Mouse (Mus musculus) kidney, postnatal 36 days (tissue): ENCODE results near the gene Aqp3.

ENCODE experiments used
- DNase-seq, 2 experiments: peaks; one replicate each; pipeline ENCODE4 v3.0.0; 2021 to 2022; ENCODE audit warnings: mixed read lengths in 2 of 2

The Aqp3 gene

DNA sequence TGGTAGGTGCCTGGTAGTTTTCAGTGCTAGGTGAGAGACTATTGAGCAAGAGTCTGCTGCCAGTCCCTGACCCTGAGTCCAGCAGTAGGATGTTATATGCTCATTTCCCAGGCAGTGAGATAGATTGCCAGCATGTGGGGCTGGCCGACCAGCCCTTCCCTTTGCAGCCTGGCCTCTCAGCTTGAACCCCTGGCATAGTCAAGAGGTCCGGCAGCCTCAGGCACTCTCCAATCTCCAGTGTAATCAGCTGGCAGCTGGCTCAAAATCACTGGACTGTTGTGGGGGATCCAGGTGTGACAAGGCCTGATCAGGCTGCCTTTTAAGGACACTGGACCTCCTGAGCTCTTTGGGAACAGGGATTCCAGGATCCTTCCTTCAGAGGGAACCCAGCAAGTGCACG lies 34.6 kb downstream of the Aqp3 start:
- DNase-seq, result peak in 1 of 2 experiments; percentile 28

DNA sequence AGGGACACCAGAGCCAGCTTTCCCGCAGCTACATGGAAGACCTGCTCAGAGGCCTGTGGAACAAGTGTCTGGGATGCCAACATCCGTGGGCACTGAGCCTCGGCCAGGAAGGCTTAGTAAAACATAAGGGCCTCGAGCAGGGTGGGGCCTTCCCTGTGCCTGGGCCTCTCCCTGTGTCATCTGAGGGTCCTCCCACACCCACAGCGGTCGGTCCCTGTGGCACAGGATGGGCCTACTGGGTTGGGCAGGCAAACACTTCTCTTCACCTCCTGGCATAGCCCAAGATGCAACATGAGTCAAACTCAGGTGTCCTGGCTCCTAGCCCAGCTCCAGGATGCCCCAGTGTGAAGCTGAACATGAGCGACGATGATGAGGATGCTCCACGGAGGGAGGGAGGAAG lies 40.6 kb downstream of the Aqp3 start:
- no peak for DNase-seq

DNA sequence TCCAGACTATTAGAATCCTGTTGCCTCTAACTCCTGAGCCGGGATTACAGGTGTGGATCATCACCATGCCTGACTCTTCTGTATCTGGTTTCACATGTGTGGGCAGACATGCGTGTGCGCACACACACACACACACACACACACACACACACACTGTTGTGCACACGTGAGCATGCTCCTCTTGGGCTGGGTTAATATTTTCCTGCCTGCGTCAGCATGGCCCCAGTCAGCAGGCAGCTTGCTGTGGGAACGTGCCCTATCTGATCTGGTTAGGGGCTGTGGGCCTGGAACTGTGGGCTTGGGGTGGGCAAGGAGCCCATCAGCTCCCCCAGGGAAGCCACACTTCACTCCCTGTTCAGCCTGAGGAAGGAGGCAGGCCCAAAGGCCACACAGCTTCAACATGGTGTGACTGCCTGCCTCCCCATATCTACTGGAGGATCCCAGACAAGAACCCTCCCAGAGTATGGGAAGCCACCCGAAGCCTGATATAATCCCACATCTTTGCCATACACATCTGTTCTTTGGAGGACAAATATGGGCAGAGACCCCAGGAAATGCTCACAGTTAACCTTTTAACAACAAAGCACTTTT lies 41.1 kb downstream of the Aqp3 start:
- DNase-seq, result peak; percentile 60 to 69

DNA sequence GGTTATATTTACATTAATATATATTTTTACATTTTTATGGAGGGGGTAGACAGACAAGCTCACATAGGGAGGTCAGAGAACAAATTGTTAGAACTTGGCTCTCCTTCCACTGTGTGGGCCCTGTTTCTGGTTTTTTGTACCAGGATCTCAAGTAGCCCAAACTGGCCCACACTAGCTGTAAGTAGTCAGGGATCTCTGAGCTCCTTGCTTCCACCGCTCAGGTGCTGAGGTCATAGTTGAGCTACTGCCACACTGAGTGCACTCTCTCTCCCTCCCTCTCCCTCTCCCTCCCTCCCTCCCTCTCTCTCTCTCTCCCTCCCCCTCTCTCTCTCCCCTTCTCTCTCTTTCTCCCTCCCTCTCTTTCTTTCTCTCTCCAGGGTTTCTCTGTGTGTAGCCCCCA lies 41.7 kb downstream of the Aqp3 start:
- peak; percentile 54 to 70 for DNase-seq

DNA sequence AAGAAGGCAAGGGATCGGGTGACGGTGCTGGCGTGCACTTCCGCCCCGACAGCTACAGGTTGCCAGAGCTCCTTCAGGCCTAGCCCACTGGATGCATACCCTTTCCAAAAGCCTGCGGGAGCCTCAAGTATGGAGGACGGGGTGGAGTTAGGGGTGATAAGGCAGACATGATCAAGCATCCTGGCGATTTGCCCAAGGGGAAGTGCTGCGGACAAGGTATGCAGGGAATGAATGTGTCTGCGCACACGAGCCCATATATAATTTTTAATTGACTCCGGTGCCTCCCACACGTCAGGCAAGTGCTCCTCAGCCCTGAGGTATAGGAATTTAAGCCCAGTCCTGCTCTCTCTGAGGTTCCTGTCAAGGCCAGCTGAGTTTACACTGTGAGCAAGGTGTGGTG lies 42.9 kb downstream of the Aqp3 start:
- peak in 1 of 2 experiments; percentile 45 for DNase-seq

DNA sequence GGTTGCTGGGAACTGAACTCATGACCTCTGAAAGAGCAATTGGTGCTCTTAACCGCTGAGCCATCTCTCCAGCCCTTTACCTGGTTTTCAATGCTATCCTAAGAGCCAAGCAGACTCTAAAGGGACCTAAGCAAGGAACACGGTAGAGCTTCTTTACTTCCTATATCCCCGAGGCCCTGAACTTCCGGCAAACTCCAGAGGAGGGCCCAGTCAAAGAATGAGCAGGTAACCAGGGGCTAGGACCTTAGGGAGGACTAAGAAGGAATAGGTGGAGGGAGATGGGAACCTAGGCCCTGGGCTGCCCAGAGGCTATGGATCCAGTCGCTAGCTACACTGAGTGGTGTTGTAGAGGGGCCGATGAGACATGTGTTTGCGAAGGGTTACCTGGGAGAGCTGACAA lies 46.2 kb downstream of the Aqp3 start:
- no peak for DNase-seq

DNA sequence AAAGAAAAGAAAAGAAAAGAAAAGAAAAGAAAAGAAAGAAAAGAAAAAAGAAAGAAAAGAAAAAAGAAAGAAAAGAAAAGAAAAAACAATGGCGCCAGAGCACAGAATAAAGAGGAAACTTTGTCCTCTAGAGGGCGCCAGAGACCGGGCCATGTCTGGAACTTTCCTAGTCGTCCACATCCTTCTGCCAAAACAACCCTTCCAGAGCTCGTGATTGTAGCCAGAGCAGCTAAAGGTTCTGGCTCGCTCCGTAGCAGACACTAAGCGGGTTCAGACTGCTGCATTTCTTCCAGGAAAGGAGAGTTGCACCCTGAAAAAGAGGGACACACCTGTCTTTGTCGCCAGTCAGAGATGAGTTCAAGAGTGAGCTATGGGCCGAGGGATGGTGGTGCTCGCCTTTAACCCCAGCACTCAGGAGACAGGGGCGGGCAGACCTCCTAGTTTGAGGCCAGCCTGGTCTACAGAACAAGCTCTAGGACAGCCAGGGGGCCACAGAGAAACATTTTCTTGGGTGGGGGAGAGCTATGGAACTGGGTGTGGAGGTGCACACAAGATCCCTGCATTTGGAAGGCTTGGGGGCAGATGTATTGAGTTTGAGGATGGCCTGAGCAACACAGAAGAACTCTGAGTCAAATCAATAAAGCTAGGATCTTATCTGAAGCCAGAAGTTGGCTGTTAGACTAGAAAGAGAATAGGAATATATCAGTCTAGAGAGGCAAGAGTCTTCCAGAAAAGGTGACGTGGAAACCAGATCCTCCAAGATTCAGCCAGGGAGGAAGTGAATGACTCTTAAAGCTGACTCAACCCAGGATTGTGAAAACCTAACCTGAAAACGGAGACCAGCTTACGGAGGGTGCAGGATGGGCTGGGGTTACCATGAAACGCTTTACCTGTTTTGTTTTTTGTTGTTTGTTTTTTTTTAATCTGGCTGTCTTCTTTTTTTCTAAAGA lies 47.0 kb downstream of the Aqp3 start:
- DNase-seq, result peak; percentile 86 to 94

DNA sequence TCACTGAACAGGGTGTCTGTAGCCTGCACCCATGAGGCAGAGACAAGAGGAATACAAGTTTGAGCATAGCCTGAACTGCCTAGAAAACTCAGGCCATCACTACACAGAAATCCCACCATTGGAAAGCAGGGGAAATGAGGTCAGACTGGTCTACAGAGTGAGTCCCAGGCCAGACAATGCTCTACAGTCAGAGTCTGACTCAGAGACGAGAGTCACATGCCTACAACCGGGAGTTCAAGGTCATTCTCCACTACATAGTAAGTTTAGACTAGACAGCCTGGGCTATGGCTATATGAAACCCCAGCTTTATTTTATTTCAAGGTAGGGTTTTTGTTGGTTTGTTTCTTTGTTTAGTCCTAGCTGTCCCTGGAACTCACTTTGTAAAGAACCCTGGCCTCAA lies 49.1 kb downstream of the Aqp3 start:
- no peak for DNase-seq

DNA sequence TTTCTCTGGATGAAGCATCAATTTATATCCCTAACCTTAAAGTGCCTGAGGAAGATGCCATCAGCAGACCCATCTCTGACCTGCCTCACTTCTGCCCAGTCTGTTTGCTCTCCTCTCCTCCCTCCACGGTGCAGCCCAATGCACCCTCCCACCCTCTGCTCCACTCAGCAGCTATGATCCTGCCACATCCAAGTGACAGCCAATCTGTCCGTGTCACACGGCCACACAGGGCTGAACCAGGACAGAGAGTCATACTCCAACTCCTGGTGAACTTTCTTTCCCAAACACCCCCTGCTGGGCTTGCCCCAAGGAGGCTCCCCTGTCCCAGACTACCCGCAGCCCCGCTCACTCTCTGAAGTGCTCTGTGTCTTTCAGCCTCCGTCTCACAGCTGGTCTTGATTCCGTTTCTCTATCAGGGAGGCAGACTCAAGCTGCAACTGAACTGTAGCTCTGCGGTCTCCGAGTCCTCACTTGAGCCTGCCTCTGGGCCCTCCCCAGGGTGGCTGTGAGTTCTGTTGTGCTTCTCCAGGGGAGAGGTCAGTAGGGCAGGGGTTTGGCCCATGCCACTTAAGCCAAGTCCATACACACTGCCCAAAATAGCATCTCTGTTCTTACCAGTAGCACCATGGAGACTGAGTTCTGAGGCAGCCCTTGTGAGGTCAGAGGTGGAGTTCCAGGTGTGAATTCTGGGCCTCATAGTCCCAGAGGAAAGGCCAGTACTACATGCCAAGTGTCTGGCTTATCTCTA lies 50.3 kb downstream of the Aqp3 start, which contains the start of gene Aqp7:
Aqp7 (minus strand) TSS at position 616 of the 748 bp plus-strand sequence.
- peak in 1 of 2 experiments; percentile 24 for DNase-seq

DNA sequence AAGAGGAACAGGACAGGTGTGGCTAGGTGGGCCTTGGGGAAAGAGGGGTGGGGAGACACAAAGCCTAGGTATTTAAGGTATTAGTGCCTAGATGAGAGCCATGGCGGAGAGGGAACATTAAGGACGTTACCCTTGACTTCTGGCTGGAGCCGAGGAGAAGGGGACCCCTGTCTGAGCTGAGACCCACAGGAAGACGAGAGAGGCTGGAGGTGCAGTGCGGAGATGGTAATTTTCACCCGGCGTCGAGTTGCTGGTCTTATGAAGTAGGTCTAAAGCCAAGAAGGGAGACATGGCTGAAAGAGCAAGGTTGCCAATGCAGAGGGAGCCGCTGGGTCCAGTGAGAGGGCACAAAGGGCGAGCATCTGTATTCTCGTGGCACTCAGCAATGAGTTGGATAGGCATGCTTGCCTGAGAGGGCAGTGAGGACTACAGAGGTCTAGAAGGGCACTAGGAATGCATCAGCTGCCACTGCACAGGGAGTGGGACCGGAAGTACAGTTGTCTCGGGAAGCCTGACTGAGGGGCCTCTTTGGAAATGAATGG lies 51.7 kb downstream of the Aqp3 start:
- peak; percentile 63 to 66 for DNase-seq

DNA sequence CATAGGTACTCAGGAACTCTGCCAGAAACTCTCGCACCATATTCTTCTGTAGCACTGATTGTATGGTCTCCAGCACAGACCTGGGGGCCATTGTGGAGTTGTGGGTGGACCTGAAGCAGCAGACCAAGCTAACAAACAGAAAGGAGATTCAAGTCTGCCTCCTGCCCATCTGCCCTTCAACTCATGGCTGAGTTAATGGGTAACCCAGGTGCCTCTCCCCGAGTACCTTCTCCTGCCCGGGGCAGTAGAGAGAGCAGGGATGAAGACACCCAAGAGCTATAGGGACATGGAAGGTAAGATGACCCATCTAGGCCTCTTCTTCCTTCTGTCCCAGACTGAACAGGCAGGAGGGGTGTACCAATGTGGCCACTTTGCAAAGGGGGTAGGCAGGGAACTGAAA lies 52.7 kb downstream of the Aqp3 start:
- peak; percentile 72 to 84 for DNase-seq

DNA sequence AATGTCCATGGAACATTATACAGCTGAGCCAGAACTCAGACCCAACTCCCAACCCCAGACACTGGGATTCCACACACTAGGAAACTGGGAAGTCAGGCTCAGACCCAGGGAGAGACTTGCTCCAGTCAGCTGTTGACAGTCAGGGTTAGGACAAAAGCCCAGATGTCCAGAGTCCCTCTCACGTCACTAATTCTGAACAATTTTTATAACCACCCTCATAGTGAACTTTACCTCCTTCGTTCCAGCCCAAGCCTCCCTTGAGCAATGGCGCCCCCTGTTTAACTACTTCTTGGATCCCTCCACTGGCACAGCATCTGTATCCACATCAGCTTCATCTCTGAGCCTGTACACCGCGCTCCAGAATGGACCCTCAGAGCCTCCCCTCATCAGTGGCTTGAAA lies 54.0 kb downstream of the Aqp3 start:
- peak; percentile 62 to 70 for DNase-seq

DNA sequence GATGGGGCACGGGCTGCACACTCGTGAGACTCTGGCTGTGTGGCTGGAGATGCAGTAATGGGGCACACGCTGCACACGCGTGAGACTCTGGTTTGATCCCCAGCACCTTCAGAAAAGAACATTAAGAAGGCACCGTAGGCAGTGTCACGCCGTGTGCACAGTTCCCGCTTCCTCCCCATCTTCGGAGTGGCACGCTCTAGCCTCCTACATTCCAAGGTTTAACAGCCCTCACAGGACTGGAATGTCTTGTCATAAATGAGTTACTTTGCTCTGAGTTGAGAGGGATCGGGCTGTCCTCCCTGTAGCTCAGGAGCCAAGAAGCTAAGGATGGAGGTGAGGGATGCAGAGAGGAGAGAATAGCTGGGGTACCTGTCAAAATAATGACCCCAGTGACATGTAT lies 55.1 kb downstream of the Aqp3 start:
- peak; percentile 54 to 66 for DNase-seq
